Mouse (Mus musculus) hindbrain, postnatal 0 days (tissue): ENCODE results near the gene Hnrnpm. TPM values are rescaled to one million over a fixed set of nuclear protein-coding genes. Genes with fewer than 3 reads are reported as not detected.
A peak's percentile ranks its signal among the peaks of the same experiment; 100 is the strongest.

ENCODE experiments used
- ATAC-seq: fragments of 200-750 bp; cut with Nextera tagmentation; 2 replicates; pipeline ENCODE4 v1.8.0; 2017; ENCODE audit warnings: mild to moderate bottlenecking, moderate TSS enrichment, moderate library complexity
- DNase-seq: peaks from one replicate; pipeline ENCODE4 v3.0.0-alpha.2; 2015; ENCODE audit warnings: low spot score
- H3K27ac ChIP-seq: fragments of 300-500 bp; sonication (generic); 2 replicates; pipeline ENCODE4 v1.5.1; 2014; ENCODE audit warnings: mild to moderate bottlenecking
- H3K27me3 ChIP-seq: fragments of 300-500 bp; sonication (generic); 2 replicates; pipeline ENCODE4 v1.6.1; 2014; ENCODE audit warnings: low read length, mixed read lengths; ENCODE audit not compliant: insufficient read depth
- H3K36me3 ChIP-seq: fragments of 300-500 bp; sonication (generic); 2 replicates; pipeline ENCODE4 v1.6.1; 2014; ENCODE audit warnings: low read length, mixed read lengths; ENCODE audit not compliant: insufficient read depth
- H3K4me1 ChIP-seq: fragments of 300-500 bp; sonication (generic); 2 replicates; pipeline ENCODE4 v1.6.1; 2014; ENCODE audit warnings: antibody characterized with exemption, low read length, mixed read lengths; ENCODE audit not compliant: insufficient read depth
- H3K4me2 ChIP-seq: fragments of 300-500 bp; sonication (generic); 2 replicates; pipeline ENCODE4 v1.6.1; 2014; ENCODE audit warnings: low read depth, mild to moderate bottlenecking, low read length, moderate library complexity, mixed read lengths
- H3K4me3 ChIP-seq: fragments of 300-500 bp; sonication (generic); 2 replicates; pipeline ENCODE4 v1.5.1; 2014; ENCODE audit warnings: low read length
- H3K9ac ChIP-seq: fragments of 300-500 bp; sonication (generic); replicated peaks from 2 replicates; pipeline ENCODE4 v1.6.1; 2014; ENCODE audit warnings: mild to moderate bottlenecking, low read length, moderate library complexity, mixed read lengths
- H3K9me3 ChIP-seq: fragments of 300-500 bp; sonication (generic); 2 replicates; pipeline ENCODE4 v1.6.1; 2016; ENCODE audit warnings: low read length, mixed read lengths
- CTCF ChIP-seq: IDR thresholded peaks from 2 replicates; pipeline ENCODE4 v1.5.1; 2016; ENCODE audit warnings: antibody characterized with exemption, control low read depth, low read depth
- WGBS: fragments of 180-500 bp; shearing (Covaris S2); extraction: QIAGEN DNeasy Blood & Tissue Kit; methylation state at CpG from one replicate; pipeline ENCODE4 v1.1.7; 2014; 5-methylcytosine and 5-hydroxymethylcytosine counted together
- polyA plus RNA-seq: library from polyadenylated mRNA; unstranded; fragments of >200 nt; fragmentation: Nextera tagmentation; extraction: Ambion mirVana; gene quantifications from 2 replicates; pipeline ENCODE4 v1.2.1, GENCODE M21; 2015
- total RNA-seq: library from RNA; depleted of rRNA; stranded (reverse); fragments of >200 nt; gene quantifications from 2 replicates; pipeline ENCODE4 v1.2.3, GENCODE M21; 2014

The Hnrnpm gene
- total and polyA plus RNA-seq, 2 experiments from 2014 or later: 49.2 to 124 TPM

GRCm38 (mm10) chr17:33718384-33718881 lies 31.8 kb upstream of the Hnrnpm start, which contains the start of gene March2:
TSS of gene March2 (minus strand) at chr17:33718670.
- Histone ChIP-seq H3K9me3 (no peaks in the 10 kb centered on the region), H3K9ac (peak within 1 kb of the TSS; percentile 77), H3K36me3 (no peaks in the 10 kb centered on the region), H3K4me1 (no peaks in the 10 kb centered on the region), H3K4me3 (peak within 1 kb of the TSS; percentile 88), H3K4me2 (peak within 1 kb of the TSS; percentile 86), H3K27me3 (no peaks in the 10 kb centered on the region), H3K27ac (peak within 1 kb of the TSS; percentile 67; the same call in 1 of the 2 replicates)
- peak; percentile 97 for DNase-seq
- ATAC-seq: peak; percentile 100
- under 1% methylated on average over 46 of the region's 46 CpGs for WGBS
- no peak for TF ChIP-seq CTCF

DNA sequence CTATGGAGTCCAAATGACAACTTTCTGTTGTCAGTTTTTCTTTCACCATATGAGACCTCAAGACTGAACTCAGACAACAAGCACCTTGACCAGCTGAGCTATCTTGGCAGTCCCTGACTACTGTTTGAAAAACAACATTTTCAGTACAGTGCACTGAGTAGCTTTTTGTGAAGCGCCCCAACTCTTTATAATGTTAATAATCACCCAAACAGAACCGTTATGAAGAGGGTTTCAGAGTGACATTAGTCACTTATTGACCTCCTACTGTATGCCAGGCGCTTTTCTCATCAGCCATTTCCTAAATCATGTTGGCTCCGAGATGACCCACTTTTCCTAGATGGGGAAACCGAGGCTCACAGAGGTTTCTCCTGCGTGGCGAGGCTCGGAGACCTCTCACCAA lies 31.3 kb upstream of the Hnrnpm start:
- no peak for DNase-seq
- Histone ChIP-seq H3K4me2 (peak overlapping the region; percentile 86), H3K27ac (peak overlapping the region; percentile 67; the same call in 1 of the 2 replicates)

DNA sequence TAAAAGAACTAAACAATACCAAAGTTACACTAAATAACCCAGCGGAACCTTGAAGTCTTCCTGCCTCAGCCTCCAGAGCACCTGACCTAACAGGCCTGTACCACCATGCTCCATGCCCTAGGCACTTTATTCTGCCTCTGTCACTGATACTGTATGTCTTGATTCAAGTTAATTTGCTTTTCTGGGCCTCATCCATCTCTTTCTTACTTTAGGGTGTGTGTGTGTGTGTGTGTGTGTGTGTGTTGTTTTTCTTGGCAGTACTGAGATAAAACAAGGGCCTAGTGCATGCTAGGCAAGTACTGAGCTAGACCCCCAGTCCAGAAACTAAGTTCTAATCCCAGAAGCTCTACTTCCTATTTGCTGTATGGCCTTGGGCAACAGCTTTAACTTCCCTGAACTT lies 30.6 kb upstream of the Hnrnpm start:
- Histone ChIP-seq H3K4me1 (no peaks in the 10 kb centered on the region), H3K4me2 (no peak overlapping the region), H3K4me3 (no peak overlapping the region), H3K36me3 (no peaks in the 10 kb centered on the region), H3K9me3 (no peaks in the 10 kb centered on the region), H3K27me3 (no peaks in the 10 kb centered on the region), H3K27ac (no peak overlapping the region), H3K9ac (no peak overlapping the region)
- DNase-seq (no peak), ATAC-seq (no peak)
- 100% methylated on average over 1 of the region's 1 CpGs for WGBS
- no peak for TF ChIP-seq CTCF

More for the DNA sequence above, 31.3 kb upstream of the Hnrnpm start:
- peak overlapping the region; percentile 77 for H3K9ac ChIP-seq
- H3K36me3 ChIP-seq: no peaks in the 10 kb centered on the region
- H3K4me3 ChIP-seq: peak overlapping the region; percentile 88
- no peaks in the 10 kb centered on the region for H3K9me3 ChIP-seq
- TF ChIP-seq CTCF: no peak
- 6% methylated on average over 8 of the region's 8 CpGs for WGBS
- H3K4me1 ChIP-seq: no peaks in the 10 kb centered on the region
- ATAC-seq: no peak
- no peaks in the 10 kb centered on the region for H3K27me3 ChIP-seq

GRCm38 (mm10) chr17:33714779-33715178 lies 28.1 kb upstream of the Hnrnpm start:
- WGBS: 100% methylated on average over 1 of the region's 1 CpGs
- Histone ChIP-seq H3K36me3 (no peaks in the 10 kb centered on the region), H3K27me3 (no peaks in the 10 kb centered on the region), H3K9ac (no peak overlapping the region), H3K27ac (no peak overlapping the region), H3K4me2 (no peak overlapping the region), H3K4me1 (no peaks in the 10 kb centered on the region), H3K9me3 (no peaks in the 10 kb centered on the region), H3K4me3 (no peak overlapping the region)
- DNase-seq (no peak), ATAC-seq (no peak)
- TF ChIP-seq CTCF: no peak

DNA sequence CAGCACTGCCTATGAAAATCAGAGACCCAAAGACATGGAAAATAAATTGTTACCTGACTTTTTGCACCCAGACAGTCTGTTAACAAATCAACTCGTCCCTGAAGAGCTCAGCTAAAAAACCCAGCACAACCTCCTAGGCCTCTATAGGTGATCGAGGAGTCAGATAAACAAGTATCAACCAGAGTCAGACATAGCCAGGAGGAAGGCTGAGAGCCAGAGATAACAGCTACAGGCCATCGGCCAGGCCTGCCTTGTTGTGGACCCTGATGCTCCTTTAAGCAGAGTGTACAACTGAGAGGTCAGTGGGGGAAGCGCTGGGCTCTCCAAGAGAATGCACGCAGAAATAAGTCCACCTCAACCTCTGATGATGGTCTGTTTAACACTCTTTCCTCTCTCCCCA lies 26.6 kb upstream of the Hnrnpm start:
- WGBS: 85% methylated on average over 5 of the region's 5 CpGs
- no peak overlapping the region for H3K4me2 ChIP-seq
- no peak for DNase-seq
- no peaks in the 10 kb centered on the region for H3K27me3 ChIP-seq
- no peak overlapping the region for H3K4me3 ChIP-seq
- H3K4me1 ChIP-seq: no peaks in the 10 kb centered on the region
- no peak for TF ChIP-seq CTCF
- H3K9me3 ChIP-seq: no peaks in the 10 kb centered on the region
- H3K27ac ChIP-seq: no peak overlapping the region
- no peak overlapping the region for H3K9ac ChIP-seq
- peaks cover 3% of the 10 kb centered on the region; the same call in 1 of the 2 replicates for H3K36me3 ChIP-seq
- ATAC-seq: no peak

GRCm38 (mm10) chr17:33709834-33710233 lies 23.2 kb upstream of the Hnrnpm start:
- ATAC-seq: no peak
- no peak for DNase-seq
- no peak overlapping the region for H3K9ac ChIP-seq
- no peaks in the 10 kb centered on the region for H3K27me3 ChIP-seq
- no peak overlapping the region for H3K27ac ChIP-seq
- H3K4me2 ChIP-seq: no peak overlapping the region
- no peaks in the 10 kb centered on the region for H3K4me1 ChIP-seq
- WGBS: 76% methylated on average over 3 of the region's 3 CpGs
- peaks cover 13% of the 10 kb centered on the region; the same call in 1 of the 2 replicates for H3K36me3 ChIP-seq
- TF ChIP-seq CTCF: no peak
- no peak overlapping the region for H3K4me3 ChIP-seq
- no peaks in the 10 kb centered on the region for H3K9me3 ChIP-seq

- no peaks in the 10 kb centered on the region for H3K9me3 ChIP-seq
- H3K27ac ChIP-seq: no peak overlapping the region
- WGBS: 90% methylated on average over 9 of the region's 9 CpGs
- peaks cover 18% of the 10 kb centered on the region; the same call in 1 of the 2 replicates for H3K36me3 ChIP-seq
- H3K4me1 ChIP-seq: no peaks in the 10 kb centered on the region
- TF ChIP-seq CTCF: no peak
- no peaks in the 10 kb centered on the region for H3K27me3 ChIP-seq
- ATAC-seq (no peak), DNase-seq (no peak)
- H3K4me3 ChIP-seq: no peak overlapping the region
- H3K4me2 ChIP-seq: no peak overlapping the region
- H3K9ac ChIP-seq: no peak overlapping the region
Measured at GRCm38 (mm10) chr17:33703091-33703490, 16.4 kb upstream of the Hnrnpm start.
